ENCODE assay signal across 23 mouse cellular contexts in the genomic region with DNA sequence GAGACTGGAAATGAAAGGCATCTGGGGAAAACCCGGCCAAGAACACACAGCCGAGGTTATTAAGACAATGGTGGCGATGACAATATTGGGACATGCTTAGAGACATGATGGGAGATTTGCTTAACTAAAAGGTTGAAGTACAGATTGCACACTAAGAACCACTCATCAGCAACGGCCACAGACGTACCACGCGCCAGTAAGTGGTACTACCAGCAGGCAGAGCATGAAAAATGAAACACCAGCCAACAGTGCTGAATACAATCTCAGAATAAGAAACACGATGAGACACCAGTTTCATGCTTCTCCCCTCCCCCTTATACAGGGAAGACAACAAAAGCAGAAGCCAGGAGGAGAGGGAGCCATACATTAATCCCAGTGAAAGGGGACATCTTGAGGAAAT. TPM values are rescaled to one million over a fixed set of nuclear protein-coding genes. Genes with fewer than 3 reads are reported as not detected.
"Had no signal": no experiment of that assay in that cellular context is flagged by ENCODE, and none has a peak within 500 bp of the region (broad histone marks: within the 10 kb centered on the region; RNA-seq: fewer than 3 reads in every experiment).

No protein-coding gene starts in this region.

- H3K9me3 ChIP-seq: limb, embryonic 12.5 days; limb, embryonic 15.5 days; midbrain, embryonic 12.5 days; midbrain, embryonic 15.5 days; neural tube, embryonic 12.5 days; neural tube, embryonic 15.5 days had no signal

- H3K9ac ChIP-seq: limb, embryonic 12.5 days; limb, embryonic 15.5 days; liver, embryonic 14.5 days; liver, postnatal 0 days; lung, embryonic 14.5 days; midbrain, embryonic 12.5 days; midbrain, embryonic 15.5 days; neural tube, embryonic 12.5 days; neural tube, embryonic 15.5 days had no signal

- H3K27me3 ChIP-seq: limb, embryonic 12.5 days; limb, embryonic 15.5 days; midbrain, embryonic 12.5 days; midbrain, embryonic 15.5 days; neural tube, embryonic 12.5 days; neural tube, embryonic 15.5 days had no signal

- ATAC-seq: liver, postnatal 0 days; lung, postnatal 0 days; midbrain, embryonic 15.5 days had no signal

- H3K36me3 ChIP-seq: limb, embryonic 12.5 days; limb, embryonic 15.5 days; midbrain, embryonic 12.5 days; midbrain, embryonic 15.5 days; neural tube, embryonic 12.5 days; neural tube, embryonic 15.5 days had no signal

- H3K4me1 ChIP-seq: limb, embryonic 12.5 days; limb, embryonic 15.5 days; midbrain, embryonic 12.5 days; midbrain, embryonic 15.5 days; neural tube, embryonic 12.5 days; neural tube, embryonic 15.5 days had no signal

- H3K4me2 ChIP-seq: limb, embryonic 12.5 days; limb, embryonic 15.5 days; liver, embryonic 11.5 days; lung, embryonic 14.5 days; midbrain, embryonic 12.5 days; midbrain, embryonic 15.5 days; neural tube, embryonic 12.5 days; neural tube, embryonic 15.5 days had no signal

- H3K27ac ChIP-seq: limb, embryonic 12.5 days; limb, embryonic 15.5 days; liver, embryonic 14.5 days; macrophage; midbrain, embryonic 12.5 days; midbrain, embryonic 15.5 days; neural tube, embryonic 12.5 days; neural tube, embryonic 15.5 days; stomach, postnatal 0 days had no signal

- H3K4me3 ChIP-seq: limb, embryonic 12.5 days; limb, embryonic 15.5 days; midbrain, embryonic 12.5 days; midbrain, embryonic 15.5 days; neural tube, embryonic 12.5 days; neural tube, embryonic 15.5 days had no signal

- DNase-seq: kidney, postnatal 14 days; kidney, postnatal 4 days; left cerebral cortex, postnatal 4 days; liver, postnatal 0 days; lung, embryonic 14.5 days; right cerebral cortex, adult 18-20 months; right cerebral cortex, postnatal 14 days; right cerebral cortex, postnatal 4 days; thymus, adult 2 months; thymus, postnatal 14 days; thymus, postnatal 4 days had no signal

RNA-seq across cellular contexts. Expression of gene Lrrc55, which starts 8.2 kb away (rescaled TPM):
- total RNA-seq: megakaryocyte, adult 5-6 weeks had no signal
- polyA plus RNA-seq: macrophage had no signal
